Mouse (Mus musculus) neural tube, embryonic 13.5 days (tissue): Measurements from ENCODE around the gene Utrn. TPM values are rescaled to one million over a fixed set of nuclear protein-coding genes. Genes with fewer than 3 reads are reported as not detected.

Experiments
- ATAC-seq: fragments of 200-750 bp; cut with Nextera tagmentation; 2 replicates; pipeline ENCODE4 v1.8.0; 2017; ENCODE audit warnings: low read depth, mild to moderate bottlenecking, moderate TSS enrichment, moderate library complexity
- H3K27ac ChIP-seq: fragments of 300-500 bp; sonication (generic); replicated peaks from 2 replicates; pipeline ENCODE4 v1.5.1; 2015; ENCODE audit warnings: moderate library complexity, mild to moderate bottlenecking, inconsistent platforms
- H3K27me3 ChIP-seq: fragments of 300-500 bp; sonication (generic); 2 replicates; pipeline ENCODE4 v1.6.1; 2015; ENCODE audit warnings: mild to moderate bottlenecking, inconsistent platforms
- H3K36me3 ChIP-seq: fragments of 300-500 bp; sonication (generic); 2 replicates; pipeline ENCODE4 v1.6.1; 2015; ENCODE audit warnings: mild to moderate bottlenecking, inconsistent platforms
- H3K4me1 ChIP-seq: fragments of 300-500 bp; sonication (generic); replicated peaks from 2 replicates; pipeline ENCODE4 v1.6.1; 2015; ENCODE audit warnings: inconsistent platforms
- H3K4me2 ChIP-seq: fragments of 300-500 bp; sonication (generic); 2 replicates; pipeline ENCODE4 v1.6.1; 2015; ENCODE audit warnings: inconsistent platforms, mild to moderate bottlenecking, moderate library complexity
- H3K4me3 ChIP-seq: fragments of 300-500 bp; sonication (generic); 2 replicates; pipeline ENCODE4 v1.5.1; 2015; ENCODE audit warnings: mild to moderate bottlenecking, inconsistent platforms
- H3K9ac ChIP-seq: fragments of 300-500 bp; sonication (generic); 2 replicates; pipeline ENCODE4 v1.6.1; 2015; ENCODE audit warnings: moderate library complexity, mild to moderate bottlenecking, inconsistent platforms
- H3K9me3 ChIP-seq: fragments of 300-500 bp; sonication (generic); 2 replicates; pipeline ENCODE4 v1.6.1; 2016; ENCODE audit warnings: inconsistent platforms
- WGBS: fragments of 180-500 bp; shearing (Covaris S2); methylation state at CpG from one replicate; pipeline ENCODE4 v1.1.7; 2015; 5-methylcytosine and 5-hydroxymethylcytosine counted together
- polyA plus RNA-seq: library from polyadenylated mRNA; unstranded; fragments of >200 nt; fragmentation: Nextera tagmentation; extraction: Ambion mirVana; gene quantifications from 2 replicates; pipeline ENCODE4 v1.2.1, GENCODE M21; 2015

Utrn gene
- polyA plus RNA-seq, 1 experiment from 2014 or later, result 34.3 TPM

DNA sequence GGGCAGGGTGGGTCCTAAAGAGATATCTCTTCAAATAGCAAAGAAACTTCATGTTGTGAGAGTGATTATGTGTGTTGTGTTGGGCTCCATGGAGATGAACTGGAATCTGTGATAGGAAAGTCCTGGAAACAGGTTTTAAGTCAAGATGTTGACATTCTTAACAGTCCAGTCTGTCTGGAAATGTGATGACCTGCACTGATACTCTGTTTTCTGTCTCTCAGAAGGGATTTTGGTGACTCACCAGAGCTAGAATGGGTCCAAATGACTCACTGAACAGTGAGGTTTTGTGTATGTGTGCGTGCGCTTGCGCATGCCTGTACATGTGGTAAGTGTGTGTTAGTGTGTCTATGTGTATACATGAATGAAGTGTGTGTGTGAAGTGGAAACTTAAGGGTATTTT lies 24.2 kb upstream of the Utrn start:
- Histone ChIP-seq H3K27ac (no peak overlapping the region), H3K4me2 (no peak overlapping the region), H3K9ac (no peak overlapping the region), H3K4me3 (no peak overlapping the region), H3K27me3 (no peaks in the 10 kb centered on the region), H3K4me1 (no peaks in the 10 kb centered on the region), H3K36me3 (no peaks in the 10 kb centered on the region), H3K9me3 (no peaks in the 10 kb centered on the region)
- WGBS, result 97% methylated on average over 3 of the region's 3 CpGs
- ATAC-seq, result no peak

DNA sequence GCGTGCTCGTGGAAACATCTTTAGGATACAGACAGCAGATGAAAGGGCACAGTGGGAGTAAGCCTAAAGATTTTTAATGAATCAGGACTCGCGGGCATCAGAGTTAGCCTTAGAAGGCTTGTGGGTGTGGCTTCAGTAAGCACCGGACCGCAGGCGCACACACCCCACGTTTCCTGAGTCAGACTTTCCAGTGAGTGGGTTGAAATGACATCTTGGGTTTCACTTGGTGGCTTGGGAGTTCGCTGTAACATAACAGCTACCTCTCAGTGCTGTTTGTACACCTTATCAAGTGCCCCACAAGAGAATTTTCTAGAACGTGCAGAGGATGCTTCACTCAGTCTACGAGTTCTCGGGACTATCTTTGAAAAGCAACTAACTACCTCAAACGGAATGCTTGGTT lies 19.2 kb upstream of the Utrn start:
- no peak overlapping the region for H3K4me3 ChIP-seq
- H3K4me1 ChIP-seq, result no peaks in the 10 kb centered on the region
- no peak for ATAC-seq
- no peak overlapping the region for H3K9ac ChIP-seq
- H3K27me3 ChIP-seq, result no peaks in the 10 kb centered on the region
- no peaks in the 10 kb centered on the region for H3K9me3 ChIP-seq
- no peaks in the 10 kb centered on the region for H3K36me3 ChIP-seq
- no peak overlapping the region for H3K4me2 ChIP-seq
- no peak overlapping the region for H3K27ac ChIP-seq
- WGBS, result 86% methylated on average over 13 of the region's 13 CpGs

DNA sequence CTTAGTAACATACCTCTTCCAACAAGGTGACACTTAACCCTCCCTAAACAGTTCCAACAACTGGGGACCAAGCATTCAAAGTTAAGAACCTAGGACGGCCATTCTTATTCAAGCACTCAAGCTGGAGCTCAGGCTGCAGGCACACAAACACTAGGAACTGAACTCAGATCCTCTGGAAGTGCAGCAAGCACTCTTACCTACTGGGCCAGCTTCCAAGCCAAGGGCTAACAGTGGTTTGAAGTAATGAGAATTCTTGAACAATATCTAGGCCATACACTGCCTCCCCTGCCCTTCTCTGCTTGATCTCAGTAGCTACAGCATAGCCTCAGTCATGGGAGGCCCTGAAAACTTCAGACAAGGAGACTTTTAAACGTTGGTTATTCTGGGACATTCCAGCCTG lies 18.6 kb upstream of the Utrn start:
- Histone ChIP-seq H3K4me1 (no peaks in the 10 kb centered on the region), H3K27ac (no peak overlapping the region), H3K9ac (no peak overlapping the region), H3K4me2 (no peak overlapping the region), H3K4me3 (no peak overlapping the region), H3K27me3 (no peaks in the 10 kb centered on the region), H3K9me3 (no peaks in the 10 kb centered on the region), H3K36me3 (no peaks in the 10 kb centered on the region)
- ATAC-seq, result no peak
- 70% methylated on average over 2 of the region's 2 CpGs for WGBS

GRCm38 (mm10) chr10:12884308-12884948 lies 15.3 kb upstream of the Utrn start:
- H3K36me3 ChIP-seq, result no peaks in the 10 kb centered on the region
- no peaks in the 10 kb centered on the region for H3K27me3 ChIP-seq
- no peak overlapping the region for H3K4me2 ChIP-seq
- H3K9ac ChIP-seq, result no peak overlapping the region
- 73% methylated on average over 8 of the region's 8 CpGs for whole genome bisulfite sequencing
- H3K4me1 ChIP-seq, result no peaks in the 10 kb centered on the region
- ATAC-seq, result no peak
- H3K9me3 ChIP-seq, result no peaks in the 10 kb centered on the region
- H3K27ac ChIP-seq, result no peak overlapping the region
- no peak overlapping the region for H3K4me3 ChIP-seq

DNA sequence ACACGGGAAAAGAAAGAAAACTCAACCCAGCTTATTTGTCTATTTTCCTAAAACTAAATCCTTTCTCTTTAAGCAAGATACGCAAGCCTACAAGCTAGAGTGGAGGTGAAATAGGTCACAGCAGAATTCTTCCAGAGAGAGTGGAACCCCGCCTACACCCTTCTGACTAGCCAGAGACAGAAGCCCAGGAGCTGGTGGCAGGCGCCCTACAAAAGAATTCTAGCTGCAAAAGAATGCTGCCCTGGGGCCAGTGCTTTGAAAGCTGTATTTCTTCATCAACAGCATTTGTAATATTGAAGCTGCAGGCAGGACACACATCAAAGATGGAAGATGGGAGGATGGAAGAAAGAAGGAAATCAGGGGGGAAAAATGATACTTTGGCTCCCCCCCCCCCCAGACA lies 12.7 kb upstream of the Utrn start:
- Histone ChIP-seq H3K4me3 (no peak overlapping the region), H3K4me1 (peaks cover 3% of the 10 kb centered on the region; the same call in 1 of the 2 replicates), H3K9ac (no peak overlapping the region), H3K4me2 (no peak overlapping the region), H3K9me3 (no peaks in the 10 kb centered on the region), H3K36me3 (no peaks in the 10 kb centered on the region), H3K27ac (no peak overlapping the region), H3K27me3 (no peaks in the 10 kb centered on the region)
- 82% methylated on average over 4 of the region's 4 CpGs for WGBS
- no peak for ATAC-seq

- 7% methylated on average over 3 of the region's 3 CpGs for whole genome bisulfite sequencing
- H3K4me1 ChIP-seq, result peaks cover 3% of the 10 kb centered on the region; the same call in 1 of the 2 replicates
- no peak for ATAC-seq
- 0 out of 2 replicates have a peak overlapping the region, but pooled peaks have one; percentile 25 for H3K4me2 ChIP-seq
- no peaks in the 10 kb centered on the region for H3K36me3 ChIP-seq
- H3K27me3 ChIP-seq, result no peaks in the 10 kb centered on the region
- H3K9ac ChIP-seq, result no peak overlapping the region
- no peaks in the 10 kb centered on the region for H3K9me3 ChIP-seq
- no peak overlapping the region for H3K4me3 ChIP-seq
- no peak overlapping the region for H3K27ac ChIP-seq
These were observed 10.1 kb upstream of the Utrn start for GRCm38 (mm10) chr10:12879313-12879695.

GRCm38 (mm10) chr10:12878661-12879312 lies 9.6 kb upstream of the Utrn start:
- H3K36me3 ChIP-seq, result no peaks in the 10 kb centered on the region
- ATAC-seq, result no peak
- peak overlapping the region; percentile 25; the same call in 1 of the 2 replicates for H3K4me2 ChIP-seq
- H3K27ac ChIP-seq, result no peak overlapping the region
- WGBS, result 6% methylated on average over 14 of the region's 14 CpGs
- peaks cover 3% of the 10 kb centered on the region; the same call in 1 of the 2 replicates for H3K4me1 ChIP-seq
- H3K27me3 ChIP-seq, result no peaks in the 10 kb centered on the region
- no peak overlapping the region for H3K4me3 ChIP-seq
- no peaks in the 10 kb centered on the region for H3K9me3 ChIP-seq
- H3K9ac ChIP-seq, result no peak overlapping the region

- no peak overlapping the region for H3K9ac ChIP-seq
- peaks cover 3% of the 10 kb centered on the region; the same call in 1 of the 2 replicates for H3K4me1 ChIP-seq
- 90% methylated on average over 3 of the region's 3 CpGs for WGBS
- H3K27me3 ChIP-seq, result no peaks in the 10 kb centered on the region
- no peak overlapping the region for H3K4me2 ChIP-seq
- H3K36me3 ChIP-seq, result no peaks in the 10 kb centered on the region
- no peak for ATAC-seq
- no peak overlapping the region for H3K4me3 ChIP-seq
- H3K27ac ChIP-seq, result no peak overlapping the region
- H3K9me3 ChIP-seq, result no peaks in the 10 kb centered on the region
These were observed 7.3 kb upstream of the Utrn start for GRCm38 (mm10) chr10:12876426-12876825.

DNA sequence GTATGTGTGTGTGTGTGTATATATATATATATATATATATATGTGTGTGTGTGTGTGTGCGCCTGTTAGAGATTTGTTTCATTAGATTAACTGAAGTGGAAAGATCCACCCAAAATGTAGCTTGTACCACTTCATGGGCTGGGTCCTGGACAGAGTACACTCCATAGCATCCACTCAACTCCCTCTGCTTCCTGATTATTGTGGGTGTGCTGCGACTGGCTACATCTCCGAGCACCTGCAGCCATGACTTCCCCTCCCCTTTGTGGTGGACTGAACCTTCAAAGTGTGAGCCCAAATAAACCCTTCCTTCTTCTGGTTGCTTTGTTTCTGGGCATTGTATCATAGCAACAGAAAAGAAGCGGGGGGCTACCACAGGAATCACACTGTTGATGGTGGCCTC lies 6.2 kb upstream of the Utrn start:
- Histone ChIP-seq H3K9ac (no peak overlapping the region), H3K36me3 (no peaks in the 10 kb centered on the region), H3K9me3 (no peaks in the 10 kb centered on the region), H3K27me3 (0 out of 2 replicates have a peak, but pooled peaks cover 6% of the 10 kb centered on the region), H3K4me2 (no peak overlapping the region), H3K27ac (no peak overlapping the region), H3K4me3 (no peak overlapping the region), H3K4me1 (peaks cover 3% of the 10 kb centered on the region; the same call in 1 of the 2 replicates)
- 94% methylated on average over 4 of the region's 4 CpGs for whole genome bisulfite sequencing
- no peak for ATAC-seq

DNA sequence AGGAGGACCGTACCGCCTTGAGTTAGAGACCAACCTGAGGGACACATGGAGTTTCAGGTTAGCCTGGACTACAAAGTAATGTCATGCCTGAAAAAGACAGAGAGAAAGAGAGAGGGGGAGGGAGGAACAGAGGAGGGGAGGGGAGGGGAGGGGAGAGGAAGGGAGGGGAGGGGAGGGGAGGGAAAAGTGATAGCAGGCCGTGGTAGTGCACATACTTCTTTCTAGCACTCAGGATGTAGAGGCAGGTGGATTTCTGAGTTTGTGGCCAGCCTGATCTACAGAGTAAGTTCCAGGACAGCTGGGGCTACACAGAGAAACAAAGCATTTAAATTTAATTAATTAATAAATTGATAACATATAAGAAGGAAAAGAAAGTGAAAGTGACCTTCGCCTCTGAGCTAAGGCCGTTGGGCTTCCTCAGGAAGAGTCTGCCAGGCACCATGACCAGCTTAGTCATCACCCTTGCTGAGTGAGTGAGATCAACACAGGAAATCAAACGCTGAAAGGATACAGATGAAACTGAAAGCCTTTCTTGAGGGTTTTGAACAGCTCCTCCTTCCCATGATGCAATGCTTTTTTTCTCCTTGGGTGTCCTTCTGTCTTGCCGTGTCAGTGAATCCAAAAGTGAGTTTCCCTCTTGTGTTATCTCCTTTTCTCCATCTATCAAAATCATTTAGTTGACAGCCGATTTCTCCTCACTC lies 5.6 kb upstream of the Utrn start:
- ATAC-seq, result no peak
- Histone ChIP-seq H3K4me1 (peaks cover 3% of the 10 kb centered on the region; the same call in 1 of the 2 replicates), H3K9ac (no peak overlapping the region), H3K27ac (no peak overlapping the region), H3K36me3 (no peaks in the 10 kb centered on the region), H3K4me2 (no peak overlapping the region), H3K9me3 (no peaks in the 10 kb centered on the region), H3K4me3 (no peak overlapping the region), H3K27me3 (0 out of 2 replicates have a peak, but pooled peaks cover 7% of the 10 kb centered on the region)
- 82% methylated on average over 8 of the region's 8 CpGs for WGBS

- Histone ChIP-seq H3K27me3 (peaks cover 10% of the 10 kb centered on the region), H3K9me3 (no peaks in the 10 kb centered on the region), H3K4me2 (peak overlapping the region; percentile 95), H3K4me1 (peaks cover 27% of the 10 kb centered on the region), H3K27ac (no peak overlapping the region), H3K36me3 (no peaks in the 10 kb centered on the region), H3K9ac (peak overlapping the region; percentile 77; the same call in 1 of the 2 replicates), H3K4me3 (peak overlapping the region; percentile 74)
- ATAC-seq, result no peak
- WGBS, result 30% methylated on average over 1 of the region's 1 CpGs
These were observed 681 bp upstream of the Utrn start for GRCm38 (mm10) chr10:12869846-12870245.
